Mouse (Mus musculus): ENCODE measurements at regions not wholly inside any gene's neighbourhood (a gene's known extent, or its start where the extent isn't known, plus 50 kb on each side); places are given as distances from the start of the nearest gene placed in this dataset.

GRCm38 (mm10) chr9:61226596-61227384 lies 145.4 kb upstream of the Tle3 start:
- H3K27me3 ChIP-seq (ENCODE audit: control insufficient read depth, insufficient read depth, low read length) = no peaks in the 10 kb centered on the region
- no peak overlapping the region for H3K4me3 ChIP-seq (ENCODE audit: low read depth, low read length)
- no peaks in the 10 kb centered on the region for H3K36me3 ChIP-seq (ENCODE audit: control insufficient read depth, insufficient read depth, low read length)
- H3K27ac ChIP-seq (ENCODE audit: insufficient read depth, low read depth, low read length) = no peak overlapping the region
- WGBS = 84% methylated on average over 12 of the region's 12 CpGs
- no peak for TF ChIP-seq POLR2A (IDR thresholded peaks at IDR 0.05; ENCODE audit: low read depth, low read length)
- peak; percentile 25; the same call in 1 of the 2 replicates for TF ChIP-seq CTCF (IDR thresholded peaks at IDR 0.05; ENCODE audit: extremely low read depth, insufficient read length, insufficient replicate concordance, low read depth, low read length)
- H3K4me1 ChIP-seq (ENCODE audit: control insufficient read depth, insufficient read depth, insufficient read length, low read length) = no peaks in the 10 kb centered on the region

DNA sequence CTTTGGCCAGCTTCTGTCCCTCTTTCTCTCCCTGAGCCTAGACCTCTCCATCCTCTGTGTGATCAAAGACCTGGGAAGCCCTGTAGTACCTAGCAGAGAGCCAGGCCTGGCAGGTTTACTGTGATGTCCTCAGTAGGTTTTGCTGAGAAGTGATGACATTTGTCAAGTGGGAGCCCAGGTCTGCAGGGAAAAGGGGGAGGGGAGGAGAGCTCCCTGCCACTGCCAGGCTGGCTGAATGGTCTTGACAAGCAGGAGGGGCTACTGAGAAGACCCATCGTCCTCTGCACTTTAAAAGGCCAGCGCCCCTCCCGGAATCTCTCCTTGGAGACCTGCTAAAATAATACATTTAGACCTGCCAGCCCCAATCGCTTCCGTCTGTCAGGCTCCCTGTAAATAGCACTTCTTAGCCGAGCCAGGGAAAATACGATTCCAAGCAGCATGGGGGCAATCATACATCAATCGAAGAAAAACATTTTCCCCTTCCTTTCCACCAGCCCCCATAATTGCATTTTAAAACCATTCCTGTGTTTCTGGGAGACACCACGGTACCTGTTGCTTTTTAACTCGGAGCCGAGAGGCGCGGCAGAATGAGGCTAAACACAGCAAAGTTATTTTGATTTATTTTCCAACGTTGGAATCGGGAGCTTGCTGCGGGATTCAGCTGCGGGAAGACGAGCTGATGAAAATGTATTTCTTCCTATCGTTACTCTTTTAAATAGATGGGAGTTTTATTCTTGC lies 144.5 kb upstream of the Tle3 start:
- Histone ChIP-seq H3K27ac (ENCODE audit: insufficient read depth, low read depth, low read length) (no peak overlapping the region), H3K27me3 (ENCODE audit: control insufficient read depth, insufficient read depth, low read length) (no peaks in the 10 kb centered on the region), H3K4me3 (ENCODE audit: low read depth, low read length) (no peak overlapping the region), H3K4me1 (ENCODE audit: control insufficient read depth, insufficient read depth, insufficient read length, low read length) (no peaks in the 10 kb centered on the region), H3K36me3 (ENCODE audit: control insufficient read depth, insufficient read depth, low read length) (no peaks in the 10 kb centered on the region)
- 72% methylated on average over 19 of the region's 19 CpGs for WGBS
- no peak for TF ChIP-seq CTCF (IDR thresholded peaks at IDR 0.05; ENCODE audit: extremely low read depth, insufficient read length, insufficient replicate concordance, low read depth, low read length)

- Histone ChIP-seq H3K27ac (ENCODE audit: insufficient read depth, low read depth, low read length) (no peak overlapping the region), H3K27me3 (ENCODE audit: control insufficient read depth, insufficient read depth, low read length) (no peaks in the 10 kb centered on the region), H3K4me1 (ENCODE audit: control insufficient read depth, insufficient read depth, insufficient read length, low read length) (no peaks in the 10 kb centered on the region), H3K36me3 (ENCODE audit: control insufficient read depth, insufficient read depth, low read length) (no peaks in the 10 kb centered on the region), H3K4me3 (ENCODE audit: low read depth, low read length) (no peak overlapping the region)
- WGBS = 82% methylated on average over 6 of the region's 6 CpGs
- no peak for TF ChIP-seq POLR2A (IDR thresholded peaks at IDR 0.05; ENCODE audit: low read depth, low read length)
- TF ChIP-seq CTCF (IDR thresholded peaks at IDR 0.05; ENCODE audit: extremely low read depth, insufficient read length, insufficient replicate concordance, low read depth, low read length) = no peak
Observed at GRCm38 (mm10) chr9:61228230-61228631, 143.9 kb upstream of the Tle3 start.

DNA sequence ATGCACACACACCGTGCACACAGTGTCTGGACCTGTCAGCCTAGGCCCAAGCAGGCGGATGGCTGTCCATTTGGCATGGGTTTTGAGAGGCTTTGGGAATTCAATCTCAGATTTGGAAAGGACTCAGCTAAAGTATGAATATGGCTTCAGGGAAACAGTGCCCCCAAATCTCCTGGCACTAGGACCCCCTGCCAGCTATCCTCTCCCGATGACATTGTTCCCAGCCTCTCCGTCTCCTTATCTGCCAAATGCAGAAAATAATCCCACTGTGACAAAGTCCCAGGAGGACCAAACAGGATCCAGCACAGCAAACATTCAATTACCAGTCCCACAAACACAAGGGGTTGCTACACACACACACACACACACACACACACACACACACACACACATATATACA lies 141.9 kb upstream of the Tle3 start:
- Histone ChIP-seq H3K27me3 (ENCODE audit: control insufficient read depth, insufficient read depth, low read length) (no peaks in the 10 kb centered on the region), H3K27ac (ENCODE audit: insufficient read depth, low read depth, low read length) (no peak overlapping the region), H3K4me1 (ENCODE audit: control insufficient read depth, insufficient read depth, insufficient read length, low read length) (no peaks in the 10 kb centered on the region), H3K36me3 (ENCODE audit: control insufficient read depth, insufficient read depth, low read length) (no peaks in the 10 kb centered on the region), H3K4me3 (ENCODE audit: low read depth, low read length) (no peak overlapping the region)
- WGBS = 86% methylated on average over 4 of the region's 4 CpGs
- TF ChIP-seq CTCF (IDR thresholded peaks at IDR 0.05; ENCODE audit: extremely low read depth, insufficient read length, insufficient replicate concordance, low read depth, low read length) (no peak), POLR2A (IDR thresholded peaks at IDR 0.05; ENCODE audit: low read depth, low read length) (no peak)

DNA sequence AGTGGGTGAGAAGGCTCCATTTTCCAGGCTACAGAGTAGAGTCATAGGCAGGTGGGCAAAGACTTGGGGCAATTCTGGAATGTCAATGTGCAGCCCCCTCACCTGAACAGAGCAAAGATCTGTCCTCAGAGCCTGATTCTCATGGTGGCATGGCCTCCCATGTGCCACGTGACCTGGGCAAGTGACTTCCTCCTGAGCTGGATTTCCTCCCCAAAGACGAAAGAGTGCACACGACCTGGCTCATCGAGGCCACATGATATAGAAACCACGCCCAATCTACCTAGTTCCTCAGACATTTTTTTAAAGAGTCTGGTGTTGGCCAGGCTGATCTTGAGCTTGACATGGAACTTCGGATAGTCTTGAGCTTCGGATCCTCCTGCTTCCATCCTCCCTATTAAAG lies 139.5 kb upstream of the Tle3 start:
- 51% methylated on average over 7 of the region's 7 CpGs for WGBS
- H3K36me3 ChIP-seq (ENCODE audit: control insufficient read depth, insufficient read depth, low read length) = no peaks in the 10 kb centered on the region
- TF ChIP-seq POLR2A (IDR thresholded peaks at IDR 0.05; ENCODE audit: low read depth, low read length) (no peak), CTCF (IDR thresholded peaks at IDR 0.05; ENCODE audit: extremely low read depth, insufficient read length, insufficient replicate concordance, low read depth, low read length) (no peak)
- H3K27ac ChIP-seq (ENCODE audit: insufficient read depth, low read depth, low read length) = no peak overlapping the region
- no peak overlapping the region for H3K4me3 ChIP-seq (ENCODE audit: low read depth, low read length)
- H3K4me1 ChIP-seq (ENCODE audit: control insufficient read depth, insufficient read depth, insufficient read length, low read length) = no peaks in the 10 kb centered on the region; the same call in 1 of the 2 replicates
- H3K27me3 ChIP-seq (ENCODE audit: control insufficient read depth, insufficient read depth, low read length) = no peaks in the 10 kb centered on the region

- Histone ChIP-seq H3K4me3 (ENCODE audit: low read depth, low read length) (no peak overlapping the region), H3K36me3 (ENCODE audit: control insufficient read depth, insufficient read depth, low read length) (no peaks in the 10 kb centered on the region), H3K27ac (ENCODE audit: insufficient read depth, low read depth, low read length) (no peak overlapping the region), H3K4me1 (ENCODE audit: control insufficient read depth, insufficient read depth, insufficient read length, low read length) (no peaks in the 10 kb centered on the region; the same call in 1 of the 2 replicates), H3K27me3 (ENCODE audit: control insufficient read depth, insufficient read depth, low read length) (no peaks in the 10 kb centered on the region)
- TF ChIP-seq POLR2A (IDR thresholded peaks at IDR 0.05; ENCODE audit: low read depth, low read length) (no peak), CTCF (IDR thresholded peaks at IDR 0.05; ENCODE audit: extremely low read depth, insufficient read length, insufficient replicate concordance, low read depth, low read length) (no peak)
- 76% methylated on average over 2 of the region's 2 CpGs for WGBS
Observed at GRCm38 (mm10) chr9:61233251-61233650, 138.9 kb upstream of the Tle3 start.
